Mouse (Mus musculus): ENCODE results near the gene Tbc1d23. TPM values are rescaled to one million over a fixed set of nuclear protein-coding genes. Genes with fewer than 3 reads are reported as not detected.
"Not testable (repeated sequence)": the region's sequence is repeated elsewhere in the genome, so short reads cannot be mapped to it uniquely, and the experiment has no call there.

Gene Tbc1d23
- 17.7 and 18.5 TPM in 2 replicates for polyA plus RNA-seq (2012; rRNA removed)

- DNase-seq (ENCODE audit: low read depth) = peak; percentile 98
Observed at GRCm38 (mm10) chr16:57231089-57231936, at the start of gene Tbc1d23. Tbc1d23 (minus strand) TSS chr16:57231504.

- DNase-seq (ENCODE audit: low read depth) = no peak
Observed at GRCm38 (mm10) chr16:57280221-57281217, 49.2 kb upstream of the Tbc1d23 start.

GRCm38 (mm10) chr16:57278976-57279626 lies 47.8 kb upstream of the Tbc1d23 start:
- DNase-seq (ENCODE audit: low read depth) = no peak

GRCm38 (mm10) chr16:57269751-57270150 lies 38.4 kb upstream of the Tbc1d23 start:
- no peak for DNase-seq (ENCODE audit: low read depth)

GRCm38 (mm10) chr16:57268058-57268841 lies 36.9 kb upstream of the Tbc1d23 start:
- no peak for DNase-seq (ENCODE audit: low read depth)

- no peak for DNase-seq (ENCODE audit: low read depth)
Observed at GRCm38 (mm10) chr16:57267068-57267467, 35.8 kb upstream of the Tbc1d23 start.

GRCm38 (mm10) chr16:57260152-57260551 lies 28.8 kb upstream of the Tbc1d23 start:
- no peak for DNase-seq (ENCODE audit: low read depth)

- no peak for DNase-seq (ENCODE audit: low read depth)
Observed at GRCm38 (mm10) chr16:57259356-57260083, 28.2 kb upstream of the Tbc1d23 start.

GRCm38 (mm10) chr16:57251589-57252421 lies 20.5 kb upstream of the Tbc1d23 start:
- no peak for DNase-seq (ENCODE audit: low read depth)

- DNase-seq (ENCODE audit: low read depth) = no peak
Observed at GRCm38 (mm10) chr16:57250991-57251390, 19.7 kb upstream of the Tbc1d23 start.

- DNase-seq (ENCODE audit: low read depth) = no peak
Observed at GRCm38 (mm10) chr16:57247464-57247863, 16.2 kb upstream of the Tbc1d23 start.

- no peak for DNase-seq (ENCODE audit: low read depth)
Observed at GRCm38 (mm10) chr16:57246596-57246995, 15.3 kb upstream of the Tbc1d23 start.

- no peak for DNase-seq (ENCODE audit: low read depth)
Observed at GRCm38 (mm10) chr16:57243858-57244248, 12.5 kb upstream of the Tbc1d23 start.

GRCm38 (mm10) chr16:57243205-57243857 lies 12.0 kb upstream of the Tbc1d23 start:
- DNase-seq (ENCODE audit: low read depth) = no peak

GRCm38 (mm10) chr16:57242857-57243204 lies 11.5 kb upstream of the Tbc1d23 start:
- DNase-seq (ENCODE audit: low read depth) = no peak

GRCm38 (mm10) chr16:57235871-57236510 lies 4.7 kb upstream of the Tbc1d23 start:
- DNase-seq (ENCODE audit: low read depth) = no peak

GRCm38 (mm10) chr16:57231937-57232310 lies 620 bp upstream of the Tbc1d23 start:
- DNase-seq (ENCODE audit: low read depth) = not testable (repeated sequence)

- no peak for DNase-seq (ENCODE audit: low read depth)
Observed at GRCm38 (mm10) chr16:57226444-57226843, 4.9 kb downstream of the Tbc1d23 start.
